Comparison of ENCODE assay signal across 25 mouse cellular contexts in the genomic region with DNA sequence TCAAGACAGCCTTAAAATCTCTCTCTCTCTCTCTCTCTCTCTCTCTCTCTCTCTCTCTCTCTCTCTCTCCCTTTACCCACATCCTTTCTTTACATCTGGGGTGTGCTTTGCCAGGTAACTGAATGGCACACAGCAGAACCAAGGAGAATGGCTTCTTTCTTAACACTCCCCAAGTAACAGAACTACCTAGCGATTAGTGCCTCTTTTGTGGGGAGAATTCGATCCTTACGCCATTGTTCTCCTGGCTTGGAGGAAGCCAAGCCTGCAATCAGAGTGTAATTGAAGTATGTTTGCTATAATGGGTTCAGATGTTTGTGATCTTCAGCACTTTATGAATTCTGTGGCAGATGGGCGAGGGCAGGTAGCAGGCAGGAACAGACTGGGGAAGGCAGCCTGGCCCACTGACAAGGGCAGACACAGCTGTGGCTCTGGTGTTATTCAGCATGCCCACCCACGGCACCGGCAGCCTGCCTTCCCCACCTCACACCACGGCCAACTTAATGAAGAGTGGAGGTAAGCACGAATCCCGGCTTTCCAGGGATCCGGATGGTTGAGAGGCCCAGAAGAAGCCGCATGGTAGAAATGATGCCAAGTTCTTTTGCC.
DNase-seq lines count a peak whose midpoint lies in the region; ATAC-seq and TF ChIP-seq lines count a peak whose summit lies in the region.
"Had no signal": no experiment of that assay in that cellular context is flagged by ENCODE, and none has a peak within 500 bp of the region (broad histone marks: within the 10 kb centered on the region; RNA-seq: fewer than 3 reads in every experiment).

No protein-coding gene starts in this region.

- WGBS in forebrain, embryonic 14.5 days, result 32% methylated on average over 11 of the region's 11 CpGs
- WGBS in forebrain, postnatal 0 days, result 42% methylated on average over 11 of the region's 11 CpGs
- WGBS in embryonic facial prominence, embryonic 14.5 days, result 66% methylated on average over 11 of the region's 11 CpGs

- no peak overlapping the region for H3K4me2 ChIP-seq in forebrain, embryonic 14.5 days (ENCODE audit: low read length)
- H3K4me2 ChIP-seq in forebrain, postnatal 0 days (ENCODE audit: low read depth), result no peak overlapping the region
- H3K4me2 ChIP-seq in embryonic facial prominence, embryonic 14.5 days (ENCODE audit: low read depth, low read length), result no peak overlapping the region
- H3K4me2 ChIP-seq: limb, embryonic 12.5 days; liver, embryonic 15.5 days; lung, embryonic 14.5 days; stomach, embryonic 15.5 days had no signal

- no peak for TF ChIP-seq CTCF in forebrain, postnatal 0 days (IDR thresholded peaks at IDR 0.05; ENCODE audit: low read depth)

- peak; percentile 72 to 77 for DNase-seq in cerebellum, postnatal 14 days
- no peak for DNase-seq in cerebellum, adult 11-12 months
- peak; percentile 15 for DNase-seq in forebrain, embryonic 14.5 days (ENCODE audit: low spot score)
- DNase-seq in forebrain, postnatal 0 days, result no peak
- peak; percentile 84 for DNase-seq in left cerebral cortex, postnatal 4 days
- DNase-seq in left cerebral cortex, adult 9 months (ENCODE audit: low spot score in 2 of 2), result no peak
- peak; percentile 62 for DNase-seq in embryonic facial prominence, embryonic 14.5 days (ENCODE audit: low spot score)
- no peak for DNase-seq in frontal cortex, postnatal 25 days (ENCODE audit: low spot score in 2 of 2)
- DNase-seq: adrenal gland, adult 8-10 months; cerebellum, adult 9-10 months; gastrocnemius, postnatal 10 days; heart, postnatal 14 days; kidney, postnatal 14 days; lung, embryonic 14.5 days; lung, postnatal 14 days; midbrain, embryonic 14.5 days; right cerebral cortex, postnatal 25 days; thymus, postnatal 14 days had no signal

- H3K4me1 ChIP-seq in forebrain, embryonic 14.5 days (ENCODE audit: control insufficient read depth, insufficient read depth, low read length), result no peaks in the 10 kb centered on the region
- H3K4me1 ChIP-seq in forebrain, postnatal 0 days (ENCODE audit: insufficient read depth), result no peaks in the 10 kb centered on the region
- H3K4me1 ChIP-seq in embryonic facial prominence, embryonic 14.5 days (ENCODE audit: control insufficient read depth, insufficient read depth, low read length), result no peaks in the 10 kb centered on the region
- H3K4me1 ChIP-seq: hindbrain, embryonic 10.5 days; limb, embryonic 12.5 days; liver, embryonic 15.5 days; stomach, embryonic 15.5 days had no signal

- H3K9me3 ChIP-seq in forebrain, embryonic 14.5 days (replicated peaks; ENCODE audit: control insufficient read depth, low read length), result no peaks in the 10 kb centered on the region
- no peaks in the 10 kb centered on the region for H3K9me3 ChIP-seq in forebrain, postnatal 0 days (ENCODE audit: low read length)
- no peaks in the 10 kb centered on the region for H3K9me3 ChIP-seq in embryonic facial prominence, embryonic 14.5 days (ENCODE audit: control insufficient read depth, low read length)
- H3K9me3 ChIP-seq: G1E; hindbrain, embryonic 10.5 days; limb, embryonic 12.5 days; liver, embryonic 15.5 days; stomach, embryonic 15.5 days had no signal

- no peak for ATAC-seq in forebrain, embryonic 14.5 days
- no peak for ATAC-seq in forebrain, postnatal 0 days
- peak; percentile 90 for ATAC-seq in embryonic facial prominence, embryonic 14.5 days (ENCODE audit: low read depth)
- ATAC-seq: intestine, postnatal 0 days had no signal

- no peaks in the 10 kb centered on the region for H3K27me3 ChIP-seq in forebrain, embryonic 14.5 days (replicated peaks; ENCODE audit: control insufficient read depth, insufficient read depth, low read length)
- H3K27me3 ChIP-seq in forebrain, postnatal 0 days (ENCODE audit: insufficient read depth, low read length), result peaks cover 4% of the 10 kb centered on the region; the same call in 1 of the 2 replicates
- H3K27me3 ChIP-seq in embryonic facial prominence, embryonic 14.5 days (replicated peaks; ENCODE audit: control insufficient read depth, insufficient read depth, low read length), result no peaks in the 10 kb centered on the region
- H3K27me3 ChIP-seq: liver, embryonic 15.5 days; stomach, embryonic 15.5 days had no signal

- no peaks in the 10 kb centered on the region for H3K36me3 ChIP-seq in forebrain, embryonic 14.5 days (ENCODE audit: control insufficient read depth, insufficient read depth, low read length)
- no peaks in the 10 kb centered on the region for H3K36me3 ChIP-seq in forebrain, postnatal 0 days (ENCODE audit: insufficient read depth)
- H3K36me3 ChIP-seq in embryonic facial prominence, embryonic 14.5 days (ENCODE audit: control insufficient read depth, insufficient read depth, low read length), result no peaks in the 10 kb centered on the region
- H3K36me3 ChIP-seq: G1E; hindbrain, embryonic 10.5 days; limb, embryonic 12.5 days; liver, embryonic 15.5 days; stomach, embryonic 15.5 days had no signal

- intact Hi-C loops in left cerebral cortex, postnatal 4 days (cut with DNase I), result no loop called here

- H3K4me3 ChIP-seq in forebrain, embryonic 14.5 days (ENCODE audit: low read depth, low read length), result no peak overlapping the region
- H3K4me3 ChIP-seq in forebrain, postnatal 0 days (ENCODE audit: low read depth, low read length), result no peak overlapping the region
- no peak overlapping the region for H3K4me3 ChIP-seq in embryonic facial prominence, embryonic 14.5 days (ENCODE audit: low read depth, low read length)
- H3K4me3 ChIP-seq: hindbrain, embryonic 10.5 days; layer of hippocampus, adult 2 months; limb, embryonic 12.5 days; liver, embryonic 15.5 days; stomach, embryonic 15.5 days had no signal

- no peak overlapping the region for H3K9ac ChIP-seq in forebrain, embryonic 14.5 days (ENCODE audit: low read length)
- no peak overlapping the region for H3K9ac ChIP-seq in forebrain, postnatal 0 days
- H3K9ac ChIP-seq in embryonic facial prominence, embryonic 14.5 days (ENCODE audit: low read depth, low read length), result no peak overlapping the region
- H3K9ac ChIP-seq: limb, embryonic 12.5 days; liver, embryonic 15.5 days; lung, embryonic 14.5 days; stomach, embryonic 15.5 days had no signal

- no peak overlapping the region for H3K27ac ChIP-seq in forebrain, embryonic 14.5 days (ENCODE audit: low read depth, low read length)
- H3K27ac ChIP-seq in forebrain, postnatal 0 days (ENCODE audit: low read depth, low read length), result no peak overlapping the region
- no peak overlapping the region for H3K27ac ChIP-seq in embryonic facial prominence, embryonic 14.5 days (replicated peaks; ENCODE audit: low read depth, low read length)
- H3K27ac ChIP-seq: hindbrain, embryonic 10.5 days; layer of hippocampus, adult 2 months; limb, embryonic 12.5 days; liver, embryonic 15.5 days; stomach, embryonic 15.5 days had no signal

Comparison
In these comparisons a context has a peak if more than half of its experiments do, and no peak if none do; other contexts are left out.
1. DNase-seq: peak in cerebellum, postnatal 14 days (2 of 2), forebrain, embryonic 14.5 days (single experiment), left cerebral cortex, postnatal 4 days (single experiment) and embryonic facial prominence, embryonic 14.5 days (single experiment); none in cerebellum, adult 11-12 months (single experiment), forebrain, postnatal 0 days (single experiment), left cerebral cortex, adult 9 months (0 of 2) and frontal cortex, postnatal 25 days (0 of 2).